Mouse (Mus musculus) embryonic facial prominence, embryonic 11.5 days (tissue): ENCODE data around the gene Gjc2. TPM values are rescaled to one million over a fixed set of nuclear protein-coding genes. Genes with fewer than 3 reads are reported as not detected.

ENCODE experiments used
- ATAC-seq: fragments of 200-750 bp; cut with Nextera tagmentation; replicated peaks from 2 replicates; pipeline ENCODE4 v1.8.0; 2017; ENCODE audit warnings: low read depth; ENCODE audit not compliant: insufficient number of reproducible peaks, low FRiP score, low TSS enrichment
- DNase-seq: peaks from one replicate; pipeline ENCODE4 v3.0.0-alpha.2; 2015; ENCODE audit warnings: low spot score
- H3K27ac ChIP-seq: fragments of 300-500 bp; sonication (generic); replicated peaks from 2 replicates; pipeline ENCODE4 v1.5.1; 2014; ENCODE audit warnings: mild to moderate bottlenecking, low read depth, low read length, control low read depth
- H3K27me3 ChIP-seq: fragments of 300-500 bp; sonication (generic); 2 replicates; pipeline ENCODE4 v1.6.1; 2014; ENCODE audit warnings: mild to moderate bottlenecking, low read length, moderate library complexity, mixed read lengths; ENCODE audit not compliant: control insufficient read depth, insufficient read depth
- H3K36me3 ChIP-seq: fragments of 300-500 bp; sonication (generic); replicated peaks from 2 replicates; pipeline ENCODE4 v1.6.1; 2014; ENCODE audit warnings: low read depth, mild to moderate bottlenecking, low read length, moderate library complexity, mixed read lengths; ENCODE audit not compliant: control insufficient read depth, insufficient read depth
- H3K4me1 ChIP-seq: fragments of 300-500 bp; sonication (generic); 2 replicates; pipeline ENCODE4 v1.6.1; 2014; ENCODE audit warnings: low read length, mixed read lengths; ENCODE audit not compliant: control insufficient read depth, insufficient read depth
- H3K4me2 ChIP-seq: fragments of 300-500 bp; sonication (generic); 2 replicates; pipeline ENCODE4 v1.6.1; 2014; ENCODE audit warnings: low read depth, mild to moderate bottlenecking, control low read depth, low read length, moderate library complexity
- H3K4me3 ChIP-seq: fragments of 300-500 bp; sonication (generic); 2 replicates; pipeline ENCODE4 v1.5.1; 2014; ENCODE audit warnings: low read depth, low read length, control low read depth
- H3K9ac ChIP-seq: fragments of 300-500 bp; sonication (generic); replicated peaks from 2 replicates; pipeline ENCODE4 v1.6.1; 2014; ENCODE audit warnings: mild to moderate bottlenecking, control low read depth, low read length
- H3K9me3 ChIP-seq: fragments of 300-500 bp; sonication (generic); replicated peaks from 2 replicates; pipeline ENCODE4 v1.6.1; 2016; ENCODE audit warnings: mild to moderate bottlenecking, low read length, inconsistent platforms, mixed read lengths; ENCODE audit not compliant: control insufficient read depth
- WGBS: fragments of 180-500 bp; shearing (Covaris S2); extraction: QIAGEN DNeasy Blood & Tissue Kit; methylation state at CpG from one replicate; pipeline ENCODE4 v1.1.7; 2014; 5-methylcytosine and 5-hydroxymethylcytosine counted together
- polyA plus RNA-seq: library from polyadenylated mRNA; unstranded; fragments of >200 nt; fragmentation: Nextera tagmentation; extraction: Ambion mirVana; gene quantifications from 2 replicates; pipeline ENCODE4 v1.2.1, GENCODE M21; 2014

Gjc2 gene
- 0.15 TPM in 1 of 2 replicates, not detected in the other for polyA plus RNA-seq

GRCm38 (mm10) chr11:59182864-59183331, at the start of gene Gjc2:
Gene Gjc2 (minus strand): TSS chr11:59183213.
- WGBS = 37% methylated on average over 3 of the region's 3 CpGs

GRCm38 (mm10) chr11:59232797-59233196, 49.8 kb upstream of the Gjc2 start:
- no peaks in the 10 kb centered on the region; the same call in 1 of the 2 replicates for H3K27me3 ChIP-seq
- H3K9ac ChIP-seq = no peak overlapping the region
- no peak overlapping the region for H3K4me3 ChIP-seq
- H3K4me1 ChIP-seq = no peaks in the 10 kb centered on the region
- 48% methylated on average over 2 of the region's 2 CpGs for WGBS
- no peaks in the 10 kb centered on the region for H3K9me3 ChIP-seq
- DNase-seq (no peak), ATAC-seq (no peak)
- no peak overlapping the region for H3K27ac ChIP-seq
- H3K4me2 ChIP-seq = no peak overlapping the region
- H3K36me3 ChIP-seq = no peaks in the 10 kb centered on the region

More at GRCm38 (mm10) chr11:59182864-59183331, at the start of gene Gjc2:
- H3K27me3 ChIP-seq = peaks cover 7% of the 10 kb centered on the region
- no peak within 1 kb of the TSS for H3K4me3 ChIP-seq
- no peaks in the 10 kb centered on the region for H3K9me3 ChIP-seq
- no peak within 1 kb of the TSS; the same call in 1 of the 2 replicates for H3K9ac ChIP-seq
- no peak for DNase-seq
- no peaks in the 10 kb centered on the region for H3K4me1 ChIP-seq
- no peak for ATAC-seq
- H3K27ac ChIP-seq = no peak within 1 kb of the TSS
- no peak within 1 kb of the TSS for H3K4me2 ChIP-seq
- peaks cover 4% of the 10 kb centered on the region for H3K36me3 ChIP-seq

GRCm38 (mm10) chr11:59230144-59230760, 47.2 kb upstream of the Gjc2 start:
- Histone ChIP-seq H3K27me3 (no peaks in the 10 kb centered on the region), H3K36me3 (no peaks in the 10 kb centered on the region), H3K4me2 (no peak overlapping the region), H3K4me3 (no peak overlapping the region), H3K27ac (no peak overlapping the region), H3K9me3 (no peaks in the 10 kb centered on the region), H3K4me1 (peaks cover 6% of the 10 kb centered on the region), H3K9ac (no peak overlapping the region)
- DNase-seq = peak; percentile 74
- 12% methylated on average over 7 of the region's 7 CpGs for WGBS
- ATAC-seq = no peak

- H3K9ac ChIP-seq = peak within 1 kb of the TSS; percentile 95
- H3K4me2 ChIP-seq = peak within 1 kb of the TSS; percentile 86
- H3K27ac ChIP-seq = peak within 1 kb of the TSS; percentile 84
- 4% methylated on average over 59 of the region's 59 CpGs for WGBS
- no peaks in the 10 kb centered on the region for H3K9me3 ChIP-seq
- peaks cover 7% of the 10 kb centered on the region for H3K4me1 ChIP-seq
- H3K27me3 ChIP-seq = no peaks in the 10 kb centered on the region
- H3K36me3 ChIP-seq = no peaks in the 10 kb centered on the region
- peak; percentile 94 for ATAC-seq
- H3K4me3 ChIP-seq = peak within 1 kb of the TSS; percentile 97
- peak; percentile 98 for DNase-seq
These were observed 45.3 kb upstream of the Gjc2 start, which contains the start of gene Arf1 for GRCm38 (mm10) chr11:59228122-59228953. Gene Arf1 (minus strand): TSS chr11:59228270.

- Histone ChIP-seq H3K9ac (peak overlapping the region; percentile 95), H3K36me3 (no peaks in the 10 kb centered on the region), H3K4me3 (peak overlapping the region; percentile 97), H3K27ac (peak overlapping the region; percentile 84), H3K27me3 (no peaks in the 10 kb centered on the region), H3K4me2 (peak overlapping the region; percentile 86), H3K9me3 (no peaks in the 10 kb centered on the region), H3K4me1 (peaks cover 7% of the 10 kb centered on the region)
- DNase-seq = peak; percentile 62
- WGBS = under 1% methylated on average over 51 of the region's 51 CpGs
- no peak; the same call in 1 of the 2 replicates for ATAC-seq
These were observed 44.6 kb upstream of the Gjc2 start for GRCm38 (mm10) chr11:59227604-59228121.

- peak overlapping the region; percentile 86 for H3K4me2 ChIP-seq
- H3K9ac ChIP-seq = peak overlapping the region; percentile 95
- WGBS = 7% methylated on average over 21 of the region's 21 CpGs
- H3K27ac ChIP-seq = peak overlapping the region; percentile 84; the same call in 1 of the 2 replicates
- DNase-seq (peak; percentile 13), ATAC-seq (no peak)
- H3K9me3 ChIP-seq = no peaks in the 10 kb centered on the region
- H3K36me3 ChIP-seq = no peaks in the 10 kb centered on the region
- peaks cover 7% of the 10 kb centered on the region for H3K4me1 ChIP-seq
- no peaks in the 10 kb centered on the region for H3K27me3 ChIP-seq
- peak overlapping the region; percentile 97 for H3K4me3 ChIP-seq
These were observed 44.0 kb upstream of the Gjc2 start for GRCm38 (mm10) chr11:59226787-59227603.

GRCm38 (mm10) chr11:59226251-59226650, 43.2 kb upstream of the Gjc2 start:
- WGBS = 56% methylated on average over 3 of the region's 3 CpGs
- Histone ChIP-seq H3K4me3 (peak overlapping the region; percentile 97), H3K36me3 (no peaks in the 10 kb centered on the region), H3K9ac (peak overlapping the region; percentile 95; the same call in 1 of the 2 replicates), H3K4me2 (peak overlapping the region; percentile 86), H3K9me3 (no peaks in the 10 kb centered on the region), H3K27ac (no peak overlapping the region), H3K27me3 (no peaks in the 10 kb centered on the region), H3K4me1 (peaks cover 7% of the 10 kb centered on the region)
- DNase-seq = no peak
- ATAC-seq = no peak
